Mouse (Mus musculus): Measurements from ENCODE around the gene BC049352.

- no peak for TF ChIP-seq POLR2A (IDR thresholded peaks at IDR 0.05; ENCODE audit: borderline replicate concordance, extremely low read depth, insufficient read depth, insufficient read length, poor library complexity, severe bottlenecking)
- no peak for TF ChIP-seq CTCF (IDR thresholded peaks at IDR 0.05; ENCODE audit: borderline replicate concordance, extremely low read depth, insufficient read depth, insufficient read length)
Observed at GRCm38 (mm10) chr9:45139082-45139481, 42.7 kb upstream of the BC049352 start.

All from brain, embryonic 14.5 days (tissue).